Mouse (Mus musculus): Measurements from ENCODE around the gene Chrnb1. TPM values are rescaled to one million over a fixed set of nuclear protein-coding genes. Genes with fewer than 3 reads are reported as not detected.

The Chrnb1 gene
- total RNA-seq, 2 experiments from 2014 or later = 23.2 to 26.3 TPM

- Histone ChIP-seq H3K4me3 (no peak overlapping the region), H3K27ac (no peak overlapping the region)
- intact Hi-C loops (cut with DNase I) = no loop called here
- DNase-seq = no peak
- TF ChIP-seq CTCF (IDR thresholded peaks at IDR 0.05) = no peak
Observed at GRCm38 (mm10) chr11:69781828-69782227, 13.9 kb downstream of the Chrnb1 start.

DNA sequence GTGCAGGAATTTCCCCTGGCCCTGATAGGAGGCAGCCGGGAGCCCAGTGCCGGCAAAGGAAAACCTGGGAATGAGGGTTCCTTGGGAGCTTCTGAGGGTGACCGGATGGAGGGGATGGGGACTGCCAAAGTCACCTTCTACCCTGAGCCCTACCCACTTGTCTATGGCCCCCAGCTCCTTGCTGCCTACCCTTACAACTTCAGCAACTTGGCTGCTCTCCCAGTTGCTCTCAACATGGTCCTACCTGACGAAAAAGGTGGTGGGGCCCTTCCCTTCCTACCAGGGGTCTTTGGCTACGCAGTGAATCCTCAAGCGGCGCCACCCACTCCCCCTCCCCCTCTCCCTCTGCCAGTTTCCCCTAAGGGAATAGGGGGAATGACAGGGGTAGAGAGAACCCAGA lies 16.8 kb downstream of the Chrnb1 start:
- no peak for DNase-seq
- TF ChIP-seq CTCF (IDR thresholded peaks at IDR 0.05) = no peak
- Histone ChIP-seq H3K27ac (no peak overlapping the region), H3K4me3 (no peak overlapping the region)
- intact Hi-C loops (cut with DNase I) = no loop called here

DNA sequence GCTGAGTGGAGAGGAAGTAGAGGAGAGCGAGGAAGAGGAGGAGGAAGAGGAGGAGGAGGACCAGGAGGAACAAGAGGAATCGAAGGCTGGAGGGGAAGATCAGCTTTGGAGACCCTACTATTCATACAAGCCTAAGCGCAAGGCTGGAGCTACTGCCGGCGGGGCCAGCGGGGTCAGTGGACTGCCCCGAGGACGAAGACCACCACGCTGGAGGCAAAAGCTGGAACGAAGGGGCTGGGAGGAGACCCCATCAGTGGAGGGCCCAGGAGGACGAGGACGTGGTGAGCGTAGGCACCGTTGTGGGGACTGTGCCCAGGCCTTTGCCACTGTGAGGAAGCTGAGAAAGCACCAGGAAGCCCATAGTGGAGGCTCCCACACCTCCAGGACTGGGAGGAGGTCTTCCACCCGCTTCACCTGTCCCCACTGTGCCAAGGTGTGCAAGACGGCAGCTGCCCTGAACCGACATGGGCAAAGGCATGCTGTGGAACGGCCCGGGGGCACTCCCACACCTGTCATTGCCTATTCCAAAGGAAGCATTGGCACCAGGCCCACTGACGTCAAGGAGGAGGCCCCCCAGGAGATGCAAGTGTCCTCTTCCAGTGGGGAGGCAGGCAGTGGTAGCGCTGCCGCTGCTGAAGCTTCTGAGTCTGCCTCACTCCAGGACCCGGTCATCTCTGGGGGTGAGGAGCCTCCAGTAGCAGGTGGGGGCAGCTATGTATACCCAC lies 17.3 kb downstream of the Chrnb1 start:
- no peak overlapping the region for H3K4me3 ChIP-seq
- DNase-seq = no peak
- no peak overlapping the region for H3K27ac ChIP-seq
- TF ChIP-seq CTCF (IDR thresholded peaks at IDR 0.05) = no peak
- intact Hi-C loops (cut with DNase I) = no loop called here

DNA sequence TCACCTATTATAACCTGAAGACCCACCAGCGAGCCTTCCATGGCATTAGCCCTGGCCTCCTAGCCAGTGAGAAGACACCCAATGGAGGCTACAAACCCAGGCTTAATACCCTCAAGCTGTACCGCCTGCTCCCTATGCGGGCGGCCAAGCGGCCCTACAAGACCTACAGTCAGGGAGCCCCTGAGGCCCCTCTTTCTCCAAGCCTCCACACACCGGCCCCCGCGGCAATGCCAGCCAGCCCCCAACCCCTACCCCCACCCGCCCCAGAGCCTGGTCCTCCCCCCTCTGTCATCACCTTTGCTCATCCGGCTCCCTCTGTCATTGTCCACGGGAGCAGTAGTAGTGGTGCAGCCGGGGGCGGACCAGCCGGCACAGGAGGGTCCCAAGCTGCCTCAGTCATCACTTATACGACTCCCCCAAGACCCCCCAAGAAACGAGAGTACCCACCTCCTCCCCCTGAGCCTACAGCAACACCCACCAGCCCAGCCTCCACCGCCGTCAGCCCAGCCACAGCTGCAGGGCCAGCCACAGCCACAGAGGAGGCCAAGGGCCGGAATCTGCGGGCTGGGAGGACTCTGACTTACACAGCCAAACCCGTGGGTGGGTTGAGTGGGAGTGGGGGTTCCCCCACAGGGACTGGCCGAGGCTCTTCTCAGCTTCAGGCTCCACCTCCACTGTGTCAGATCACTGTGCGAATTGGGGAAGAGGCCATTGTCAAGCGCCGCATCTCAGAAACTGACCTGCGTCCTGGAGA lies 18.1 kb downstream of the Chrnb1 start:
- TF ChIP-seq CTCF (IDR thresholded peaks at IDR 0.05) = no peak
- intact Hi-C loops (cut with DNase I) = no loop called here
- no peak for DNase-seq
- no peak overlapping the region for H3K4me3 ChIP-seq
- no peak overlapping the region for H3K27ac ChIP-seq

DNA sequence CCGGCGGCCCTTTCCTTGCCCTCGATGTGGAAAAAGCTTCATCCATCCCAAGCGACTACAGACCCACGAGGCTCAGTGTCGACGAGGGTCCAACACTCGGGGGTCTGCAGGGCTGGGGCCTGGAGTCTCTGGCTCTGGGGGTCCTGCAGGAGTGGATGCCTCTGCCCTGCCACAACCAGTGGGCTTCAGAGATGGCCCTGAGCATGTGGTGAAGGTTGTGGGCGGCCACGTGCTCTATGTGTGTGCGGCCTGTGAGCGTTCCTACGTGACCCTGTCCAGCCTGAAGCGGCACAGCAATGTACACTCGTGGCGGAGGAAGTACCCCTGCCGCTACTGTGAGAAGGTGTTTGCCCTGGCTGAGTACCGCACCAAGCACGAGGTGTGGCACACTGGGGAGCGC lies 19.3 kb downstream of the Chrnb1 start:
- intact Hi-C loops (cut with DNase I) = no loop called here
- no peak for TF ChIP-seq CTCF (IDR thresholded peaks at IDR 0.05)

DNA sequence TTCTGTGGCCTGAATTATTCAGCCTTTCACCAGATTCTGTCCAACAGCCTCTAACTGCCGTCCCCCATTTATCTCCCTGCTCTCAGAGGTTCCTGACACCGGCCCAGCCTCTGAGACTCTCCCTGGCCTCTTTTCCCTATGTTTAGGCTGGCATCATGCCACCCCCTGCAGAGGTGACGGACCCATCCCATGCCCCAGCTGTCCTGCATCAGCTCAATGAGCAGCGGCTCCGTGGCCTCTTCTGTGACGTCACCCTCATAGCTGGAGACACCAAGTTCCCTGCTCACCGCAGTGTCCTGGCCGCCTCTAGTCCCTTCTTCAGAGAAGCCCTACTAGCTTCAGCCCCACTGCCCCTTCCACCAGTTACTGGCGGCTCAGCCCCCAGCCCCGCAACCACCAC lies 20.0 kb downstream of the Chrnb1 start:
- no peak for TF ChIP-seq CTCF (IDR thresholded peaks at IDR 0.05)
- intact Hi-C loops (cut with DNase I) = loop anchor here (2.0 kb wide), 1 partner anchor 15 kb away; no protein-coding TSS in a partner anchor
- Histone ChIP-seq H3K4me3 (no peak overlapping the region), H3K27ac (no peak overlapping the region)
- no peak for DNase-seq

More for the DNA sequence above, 19.3 kb downstream of the Chrnb1 start:
- no peak for DNase-seq
- Histone ChIP-seq H3K4me3 (no peak overlapping the region), H3K27ac (no peak overlapping the region)

GRCm38 (mm10) chr11:69774961-69775360 lies 20.8 kb downstream of the Chrnb1 start:
- DNase-seq = no peak
- H3K4me3 ChIP-seq = no peak overlapping the region
- no peak for TF ChIP-seq CTCF (IDR thresholded peaks at IDR 0.05)
- intact Hi-C loops (cut with DNase I) = loop anchor here (2.0 kb wide), 1 partner anchor 16 kb away; no protein-coding TSS in a partner anchor
- H3K27ac ChIP-seq = no peak overlapping the region

GRCm38 (mm10) chr11:69767625-69767909 lies 28.2 kb downstream of the Chrnb1 start:
- no peak for TF ChIP-seq CTCF (IDR thresholded peaks at IDR 0.05)
- Histone ChIP-seq H3K27ac (peak overlapping the region; percentile 99), H3K4me3 (peak overlapping the region; percentile 94)
- intact Hi-C loops (cut with DNase I) = no loop called here
- no peak for DNase-seq

DNA sequence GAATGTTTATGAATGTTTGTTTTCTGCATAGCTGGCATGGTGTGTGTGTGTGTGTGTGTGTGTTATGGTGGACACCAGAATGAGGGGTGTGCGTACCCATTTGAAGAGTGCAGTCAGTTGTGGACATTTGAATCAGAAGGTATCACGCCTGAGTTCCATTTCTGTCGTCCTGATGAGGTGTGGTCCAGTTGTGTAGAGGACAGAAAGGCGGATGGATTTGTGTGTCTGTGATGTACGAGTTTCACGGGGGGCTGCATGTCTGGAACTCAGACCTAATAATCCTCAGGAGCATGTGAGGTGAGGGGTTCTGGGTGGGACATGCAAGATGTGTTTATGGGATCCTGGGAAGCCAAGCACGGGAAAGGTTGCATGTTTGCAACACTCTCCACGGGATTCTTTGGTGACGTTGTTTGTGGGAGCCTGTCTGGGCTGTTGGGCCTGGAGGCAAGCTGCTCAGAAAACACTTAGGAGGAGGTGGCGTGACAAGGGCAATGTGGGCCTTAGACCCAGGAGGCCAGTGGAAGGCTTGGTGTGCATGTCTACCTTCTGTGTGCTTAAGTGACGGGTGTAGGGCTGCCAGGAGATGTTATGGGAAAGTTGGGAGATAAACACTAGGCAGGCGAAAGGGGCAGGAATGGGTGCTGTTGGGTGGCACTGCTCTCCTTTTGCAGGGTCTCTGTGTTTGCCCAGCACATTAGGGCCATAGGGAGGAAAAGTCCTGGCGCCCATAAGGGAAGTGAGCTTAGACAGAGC lies 28.7 kb downstream of the Chrnb1 start:
- H3K4me3 ChIP-seq = peak overlapping the region; percentile 94
- no peak for DNase-seq
- H3K27ac ChIP-seq = peak overlapping the region; percentile 99
- TF ChIP-seq CTCF (IDR thresholded peaks at IDR 0.05) = no peak
- intact Hi-C loops (cut with DNase I) = no loop called here

- intact Hi-C loops (cut with DNase I) = no loop called here
Observed at GRCm38 (mm10) chr11:69766126-69766609, 29.6 kb downstream of the Chrnb1 start.

GRCm38 (mm10) chr11:69765221-69766125 lies 30.3 kb downstream of the Chrnb1 start, which contains the start of gene Zbtb4:
TSS of gene Zbtb4 (plus strand) at chr11:69765912.
- peak; percentile 78 for DNase-seq
- Histone ChIP-seq H3K27ac (peak within 1 kb of the TSS; percentile 99), H3K4me3 (peak within 1 kb of the TSS; percentile 94)
- TF ChIP-seq CTCF (IDR thresholded peaks at IDR 0.05) = no peak
- intact Hi-C loops (cut with DNase I) = no loop called here

More at GRCm38 (mm10) chr11:69766126-69766609, 29.6 kb downstream of the Chrnb1 start:
- Histone ChIP-seq H3K4me3 (peak overlapping the region; percentile 94), H3K27ac (peak overlapping the region; percentile 99)
- TF ChIP-seq CTCF (IDR thresholded peaks at IDR 0.05) = no peak
- peak; percentile 86 for DNase-seq

DNA sequence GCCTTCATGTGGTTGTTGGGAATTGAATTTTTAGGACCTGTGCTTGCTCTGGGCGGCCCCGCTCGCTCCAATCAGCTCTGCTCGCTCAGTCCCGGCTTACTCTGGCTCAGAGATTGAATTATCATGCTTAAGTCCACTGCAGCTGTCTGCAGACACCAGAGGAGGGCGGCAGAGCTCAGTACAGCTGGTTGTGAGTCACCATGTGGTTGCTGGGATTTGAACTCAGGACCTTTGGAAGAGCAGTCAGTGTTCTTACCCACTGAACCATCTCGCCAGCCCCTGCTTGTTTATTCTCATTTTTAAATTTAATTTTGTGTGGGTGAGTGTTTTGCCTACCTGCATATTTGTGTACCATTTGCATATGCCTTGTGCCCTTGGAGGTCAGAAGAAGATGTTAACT lies 32.2 kb downstream of the Chrnb1 start:
- intact Hi-C loops (cut with DNase I) = no loop called here

More for the DNA sequence above, 32.2 kb downstream of the Chrnb1 start:
- peak; percentile 35; the same call in 1 of the 2 replicates for TF ChIP-seq CTCF (IDR thresholded peaks at IDR 0.05)
- Histone ChIP-seq H3K27ac (no peak overlapping the region), H3K4me3 (no peak overlapping the region)
- no peak for DNase-seq
